Mouse (Mus musculus) megakaryocyte-erythroid progenitor cell, adult 5 weeks (primary cell): ENCODE results near the gene Tial1. TPM values are rescaled to one million over a fixed set of nuclear protein-coding genes. Genes with fewer than 3 reads are reported as not detected.

Source experiments
- polyA plus RNA-seq: library from polyadenylated mRNA; stranded (reverse); fragments of >175 nt; gene quantifications from 2 replicates; pipeline ENCODE4 v1.2.3, GENCODE M21; 2012

The Tial1 gene
- polyA plus RNA-seq, result 73.3 and 88.3 TPM in 2 replicates

GRCm38 (mm10) chr7:128461285-128462215 is at the start of gene Tial1:
TSS of gene Tial1 (minus strand) at chr7:128461717.

GRCm38 (mm10) chr7:128417930-128418779 is 43.4 kb downstream of the Tial1 start, which contains the start of gene Rgs10:
TSS of gene Rgs10 (minus strand) at chr7:128418758.

Other genes with a start within 250 kb of the Tial1 start
- gene Armc5, start 224.4 kb downstream of the Tial1 start, polyA plus RNA-seq, result 47.3 and 53.7 TPM in 2 replicates
- 0.54 and 0.72 TPM in 2 replicates for gene 9130023H24Rik, start 223.7 kb downstream of the Tial1 start, polyA plus RNA-seq
- 0.61 and 0.67 TPM in 2 replicates for gene Tgfb1i1, start 214.9 kb downstream of the Tial1 start, polyA plus RNA-seq
- 0.61 and 0.62 TPM in 2 replicates for gene Slc5a2, start 196.1 kb downstream of the Tial1 start, polyA plus RNA-seq
- 42.7 and 45.3 TPM in 2 replicates for gene BC017158, start 163.5 kb downstream of the Tial1 start, polyA plus RNA-seq
- 33.0 and 42.4 TPM in 2 replicates for gene Rgs10, start 43.0 kb downstream of the Tial1 start, polyA plus RNA-seq
- gene Bag3, start 61.9 kb upstream of the Tial1 start, polyA plus RNA-seq, result 87.1 and 103 TPM in 2 replicates
- gene Inpp5f, start 149.6 kb upstream of the Tial1 start, polyA plus RNA-seq, result 1.0 and 1.3 TPM in 2 replicates